Mouse (Mus musculus) bone marrow macrophage, adult 2 months (primary cell): ENCODE results near the gene Pln.

Experiments
- CTCF ChIP-seq: IDR thresholded peaks from 2 replicates; pipeline ENCODE4 v1.5.1; 2012; ENCODE audit warnings: low read depth, mild to moderate bottlenecking, low read length, moderate library complexity
- POLR2A ChIP-seq: IDR thresholded peaks from 2 replicates; pipeline ENCODE4 v1.6.1; 2012; ENCODE audit warnings: mild to moderate bottlenecking, low read depth, low read length, borderline replicate concordance

- no peak for TF ChIP-seq CTCF
- no peak for TF ChIP-seq POLR2A
These were observed 8.0 kb downstream of the Pln start for GRCm38 (mm10) chr10:53345508-53345907.
